Mouse (Mus musculus) brain, adult 2 months (tissue): ENCODE measurements at regions not wholly inside any gene's neighbourhood (a gene's known extent, or its start where the extent isn't known, plus 50 kb on each side); places are given as distances from the start of the nearest gene placed in this dataset.

Experiments used
- DNase-seq: peaks from one replicate; pipeline ENCODE4 v3.0.0; 2011; ENCODE audit warnings: low read depth, low spot score

DNA sequence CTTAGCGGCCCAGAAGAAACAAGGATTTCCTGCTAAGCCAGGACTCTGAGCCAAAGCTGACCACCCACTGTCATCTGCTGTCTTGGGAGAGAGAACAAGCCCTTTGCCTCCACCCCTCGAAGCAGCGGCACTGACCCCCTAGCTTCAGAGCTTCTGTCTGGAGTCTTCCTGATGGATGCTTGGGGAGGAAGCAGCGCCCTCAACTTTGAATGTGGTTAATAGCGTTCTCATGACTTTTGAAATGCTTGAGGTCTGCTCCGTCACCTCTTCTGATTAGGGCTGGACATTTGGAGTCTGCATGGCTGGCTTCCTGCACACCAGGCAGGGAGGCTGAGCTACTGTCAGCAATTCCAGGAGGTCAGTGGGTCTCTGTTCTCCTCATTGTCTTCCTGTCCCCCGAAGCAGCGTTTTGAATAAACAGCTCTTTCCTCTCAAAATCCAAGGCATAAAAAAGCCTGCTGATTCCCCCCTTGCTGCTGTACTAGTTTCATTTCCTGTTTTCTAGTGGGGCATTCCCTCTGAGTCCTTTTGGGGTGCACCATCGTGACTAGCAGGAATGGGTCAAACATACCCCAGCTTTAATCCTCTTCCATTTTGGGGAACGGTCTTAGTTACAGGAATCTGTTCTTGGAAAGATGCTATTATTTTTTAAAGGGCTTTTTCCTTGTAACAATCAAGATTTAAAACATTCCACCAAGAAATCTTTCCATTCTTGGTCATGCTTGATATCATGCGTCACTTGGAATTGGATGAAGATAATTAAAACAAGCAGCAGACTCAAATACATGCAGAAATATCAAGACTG is 256.0 kb downstream of the Ankrd16 start:
- DNase-seq = peak; percentile 4

- DNase-seq = no peak
Observed at GRCm38 (mm10) chr2:12034323-12034585, 256.6 kb downstream of the Ankrd16 start.

GRCm38 (mm10) chr2:12049386-12049785 is 252.3 kb downstream of the Itga8 start:
- peak; percentile 76 for DNase-seq

- DNase-seq = peak; percentile 78
Observed at GRCm38 (mm10) chr2:12049972-12050371, 251.8 kb downstream of the Itga8 start.

DNA sequence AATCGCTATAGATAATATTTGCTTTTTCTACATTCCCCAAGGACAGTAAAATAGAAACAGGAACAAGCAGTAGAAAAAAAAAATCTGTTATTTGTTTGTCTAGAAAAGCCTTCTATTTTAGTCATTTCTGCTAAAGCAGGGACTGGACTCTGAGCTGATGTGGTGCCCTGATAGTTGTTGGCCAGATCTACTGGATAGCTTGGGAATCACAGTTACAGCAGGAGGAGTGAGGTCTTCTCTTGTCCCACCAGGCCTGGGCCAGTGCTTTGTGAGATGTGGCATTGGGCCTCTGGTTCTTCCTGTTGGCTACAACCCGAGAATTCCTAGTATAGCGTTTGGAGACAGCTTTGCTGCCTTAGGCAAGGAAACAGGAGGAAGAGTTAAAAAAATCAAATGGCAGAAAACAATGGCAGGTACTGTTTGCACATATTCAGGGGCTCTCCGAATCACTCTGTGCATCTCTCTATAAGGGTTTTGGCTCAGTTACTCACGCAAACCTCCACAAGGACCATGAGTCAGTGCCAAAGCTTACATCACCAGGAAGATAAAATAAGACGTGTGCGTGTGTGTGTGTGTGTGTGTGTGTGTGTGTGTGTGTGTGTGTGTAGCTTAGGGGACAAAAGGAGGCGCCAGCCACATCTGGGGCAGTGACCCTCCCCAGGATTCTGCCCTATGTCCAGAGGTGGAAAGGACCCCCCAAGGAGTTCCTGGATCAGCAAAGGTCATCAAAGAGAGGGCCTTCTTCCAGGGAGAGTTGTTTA is 248.1 kb downstream of the Itga8 start:
- peak; percentile 75 for DNase-seq

- no peak for DNase-seq
Observed at GRCm38 (mm10) chr2:12054165-12054500, 247.6 kb downstream of the Itga8 start.
